Mouse (Mus musculus): ENCODE data around the gene Chd6. TPM values are rescaled to one million over a fixed set of nuclear protein-coding genes. Genes with fewer than 3 reads are reported as not detected.

Gene Chd6
- total and polyA plus RNA-seq, 3 experiments, result 12.2 to 66.8 (median 42.9) TPM

- Histone ChIP-seq H3K36me3 (ENCODE audit: control insufficient read depth, insufficient read depth, low read length) (peaks cover 3% of the 10 kb centered on the region; the same call in 1 of the 2 replicates), H3K4me1 (ENCODE audit: control insufficient read depth, insufficient read depth, low read length) (no peaks in the 10 kb centered on the region)
- 72% methylated on average over 3 of the region's 3 CpGs for WGBS
Observed at GRCm38 (mm10) chr2:161042874-161043273, 66.0 kb downstream of the Chd6 start.

GRCm38 (mm10) chr2:161040743-161041142 lies 68.1 kb downstream of the Chd6 start:
- Histone ChIP-seq H3K4me1 (ENCODE audit: control insufficient read depth, insufficient read depth, low read length) (no peaks in the 10 kb centered on the region), H3K79me2 (replicated peaks; ENCODE audit: control insufficient read depth, insufficient read depth, low read length) (peaks cover 2% of the 10 kb centered on the region; the same call in 1 of the 2 replicates), H3K4me3 (no peak overlapping the region), H3K36me3 (ENCODE audit: control insufficient read depth, insufficient read depth, low read length) (peaks cover 3% of the 10 kb centered on the region; the same call in 1 of the 2 replicates), H3K27ac (no peak overlapping the region), H3K27me3 (ENCODE audit: control insufficient read depth, insufficient read depth, low read length) (no peaks in the 10 kb centered on the region), H3K9ac (ENCODE audit: low read depth, low read length) (no peak overlapping the region)
- no peak for DNase-seq
- WGBS, result 77% methylated on average over 4 of the region's 4 CpGs
- no peak for TF ChIP-seq EP300 (IDR thresholded peaks at IDR 0.05; ENCODE audit: insufficient read depth, low read depth, low read length)
- TF ChIP-seq POLR2A (IDR thresholded peaks at IDR 0.05; ENCODE audit: insufficient read depth, low read depth, low read length), result no peak
- TF ChIP-seq CTCF (IDR thresholded peaks at IDR 0.05), result peak; percentile 40
- intact Hi-C loops (cut with DNase I), result no loop called here

More at GRCm38 (mm10) chr2:161042874-161043273, 66.0 kb downstream of the Chd6 start:
- intact Hi-C loops (cut with DNase I), result no loop called here
- H3K4me3 ChIP-seq, result no peak overlapping the region
- DNase-seq, result no peak
- no peak for TF ChIP-seq EP300 (IDR thresholded peaks at IDR 0.05; ENCODE audit: insufficient read depth, low read depth, low read length)
- TF ChIP-seq POLR2A (IDR thresholded peaks at IDR 0.05; ENCODE audit: insufficient read depth, low read depth, low read length), result no peak
- TF ChIP-seq CTCF (IDR thresholded peaks at IDR 0.05), result peak; percentile 53
- no peak overlapping the region for H3K27ac ChIP-seq
- H3K27me3 ChIP-seq (ENCODE audit: control insufficient read depth, insufficient read depth, low read length), result no peaks in the 10 kb centered on the region
- peaks cover 2% of the 10 kb centered on the region; the same call in 1 of the 2 replicates for H3K79me2 ChIP-seq (replicated peaks; ENCODE audit: control insufficient read depth, insufficient read depth, low read length)
- no peak overlapping the region for H3K9ac ChIP-seq (ENCODE audit: low read depth, low read length)

GRCm38 (mm10) chr2:161037766-161038165 lies 71.1 kb downstream of the Chd6 start:
- intact Hi-C loops (cut with DNase I), result no loop called here
- H3K79me2 ChIP-seq (replicated peaks; ENCODE audit: control insufficient read depth, insufficient read depth, low read length), result no peaks in the 10 kb centered on the region

GRCm38 (mm10) chr2:161033141-161033540 lies 75.7 kb downstream of the Chd6 start:
- TF ChIP-seq CTCF (IDR thresholded peaks at IDR 0.05) (no peak), POLR2A (IDR thresholded peaks at IDR 0.05; ENCODE audit: insufficient read depth, low read depth, low read length) (no peak), EP300 (IDR thresholded peaks at IDR 0.05; ENCODE audit: insufficient read depth, low read depth, low read length) (no peak)
- Histone ChIP-seq H3K27me3 (ENCODE audit: control insufficient read depth, insufficient read depth, low read length) (no peaks in the 10 kb centered on the region), H3K79me2 (replicated peaks; ENCODE audit: control insufficient read depth, insufficient read depth, low read length) (no peaks in the 10 kb centered on the region), H3K9ac (ENCODE audit: low read depth, low read length) (no peak overlapping the region), H3K4me1 (ENCODE audit: control insufficient read depth, insufficient read depth, low read length) (no peaks in the 10 kb centered on the region; the same call in 1 of the 2 replicates), H3K27ac (no peak overlapping the region), H3K36me3 (ENCODE audit: control insufficient read depth, insufficient read depth, low read length) (no peaks in the 10 kb centered on the region; the same call in none of the 2 replicates), H3K4me3 (no peak overlapping the region)
- intact Hi-C loops (cut with DNase I), result no loop called here
- no peak for DNase-seq

More at GRCm38 (mm10) chr2:161037766-161038165, 71.1 kb downstream of the Chd6 start:
- no peak for DNase-seq
- Histone ChIP-seq H3K27ac (no peak overlapping the region), H3K9ac (ENCODE audit: low read depth, low read length) (no peak overlapping the region), H3K4me1 (ENCODE audit: control insufficient read depth, insufficient read depth, low read length) (no peaks in the 10 kb centered on the region; the same call in 1 of the 2 replicates), H3K27me3 (ENCODE audit: control insufficient read depth, insufficient read depth, low read length) (no peaks in the 10 kb centered on the region), H3K4me3 (no peak overlapping the region), H3K36me3 (ENCODE audit: control insufficient read depth, insufficient read depth, low read length) (peaks cover 3% of the 10 kb centered on the region)
- WGBS, result 90% methylated on average over 3 of the region's 3 CpGs
- TF ChIP-seq EP300 (IDR thresholded peaks at IDR 0.05; ENCODE audit: insufficient read depth, low read depth, low read length), result no peak
- no peak for TF ChIP-seq CTCF (IDR thresholded peaks at IDR 0.05)
- TF ChIP-seq POLR2A (IDR thresholded peaks at IDR 0.05; ENCODE audit: insufficient read depth, low read depth, low read length), result no peak

DNA sequence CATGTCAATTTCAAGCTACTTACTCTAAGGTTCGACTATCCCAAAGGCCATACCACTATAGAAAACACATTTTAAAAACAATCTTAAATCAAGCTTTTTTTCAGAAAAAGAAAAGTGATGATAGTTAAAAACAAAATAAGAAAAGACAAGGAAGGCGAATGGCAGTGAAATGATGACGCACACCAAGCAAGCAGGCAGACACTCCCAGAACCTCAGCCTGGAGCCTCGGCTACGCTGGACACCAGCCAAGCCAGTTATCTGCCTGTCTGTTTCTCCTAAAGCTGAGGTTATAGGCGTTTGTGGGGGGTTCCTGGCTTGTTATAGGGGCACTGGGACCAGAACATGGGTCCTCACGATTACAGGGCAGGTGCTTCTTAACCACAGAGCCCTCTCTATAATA lies 76.5 kb downstream of the Chd6 start:
- peak in 1 of 2 experiments; percentile 17 for DNase-seq
- no peaks in the 10 kb centered on the region for H3K79me2 ChIP-seq (replicated peaks; ENCODE audit: control insufficient read depth, insufficient read depth, low read length)
- intact Hi-C loops (cut with DNase I), result no loop called here
- no peak overlapping the region for H3K4me3 ChIP-seq
- no peaks in the 10 kb centered on the region; the same call in none of the 2 replicates for H3K36me3 ChIP-seq (ENCODE audit: control insufficient read depth, insufficient read depth, low read length)
- TF ChIP-seq CTCF (IDR thresholded peaks at IDR 0.05), result no peak
- no peak for TF ChIP-seq EP300 (IDR thresholded peaks at IDR 0.05; ENCODE audit: insufficient read depth, low read depth, low read length)
- TF ChIP-seq POLR2A (IDR thresholded peaks at IDR 0.05; ENCODE audit: insufficient read depth, low read depth, low read length), result no peak
- no peaks in the 10 kb centered on the region for H3K27me3 ChIP-seq (ENCODE audit: control insufficient read depth, insufficient read depth, low read length)
- H3K9ac ChIP-seq (ENCODE audit: low read depth, low read length), result no peak overlapping the region
- no peak overlapping the region for H3K27ac ChIP-seq
- WGBS, result 50% methylated on average over 7 of the region's 7 CpGs
- no peaks in the 10 kb centered on the region; the same call in 1 of the 2 replicates for H3K4me1 ChIP-seq (ENCODE audit: control insufficient read depth, insufficient read depth, low read length)

DNA sequence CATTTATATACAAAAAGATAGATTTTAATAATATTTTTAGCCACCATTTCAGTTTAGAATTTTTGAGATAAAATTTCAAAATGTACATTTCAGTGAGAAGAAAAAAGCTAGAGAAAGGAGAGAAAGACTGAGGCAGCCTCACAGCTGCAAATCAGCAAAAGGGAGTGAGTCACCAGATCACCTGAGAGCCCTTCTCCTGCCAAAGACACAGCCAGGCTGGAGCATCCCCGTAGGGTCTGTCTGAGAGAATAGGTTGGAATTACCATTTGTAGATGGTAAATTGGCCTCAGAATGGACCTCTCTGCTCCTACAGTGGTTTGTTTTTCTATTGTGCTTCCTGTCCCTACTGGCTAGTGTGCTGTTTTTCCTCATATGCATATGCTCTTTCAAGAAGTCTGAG lies 84.3 kb downstream of the Chd6 start:
- H3K4me1 ChIP-seq (ENCODE audit: control insufficient read depth, insufficient read depth, low read length), result no peaks in the 10 kb centered on the region
- TF ChIP-seq EP300 (IDR thresholded peaks at IDR 0.05; ENCODE audit: insufficient read depth, low read depth, low read length) (no peak), POLR2A (IDR thresholded peaks at IDR 0.05; ENCODE audit: insufficient read depth, low read depth, low read length) (no peak), CTCF (IDR thresholded peaks at IDR 0.05) (no peak)
- H3K9ac ChIP-seq (ENCODE audit: low read depth, low read length), result no peak overlapping the region
- no peaks in the 10 kb centered on the region; the same call in 1 of the 2 replicates for H3K36me3 ChIP-seq (ENCODE audit: control insufficient read depth, insufficient read depth, low read length)
- H3K79me2 ChIP-seq (replicated peaks; ENCODE audit: control insufficient read depth, insufficient read depth, low read length), result no peaks in the 10 kb centered on the region
- H3K27me3 ChIP-seq (ENCODE audit: control insufficient read depth, insufficient read depth, low read length), result no peaks in the 10 kb centered on the region
- intact Hi-C loops (cut with DNase I), result no loop called here
- 76% methylated on average over 1 of the region's 1 CpGs for WGBS
- DNase-seq, result no peak
- no peak overlapping the region for H3K27ac ChIP-seq
- no peak overlapping the region for H3K4me3 ChIP-seq

Measured in heart, adult 2 months (tissue).